Mouse (Mus musculus) splenic B cell, adult 2 months (primary cell): ENCODE measurements around the gene Atp1a1.

Experiments used
- DNase-seq: peaks from one replicate; pipeline ENCODE4 v3.0.0-alpha.2; 2011; ENCODE audit warnings: low read depth, low spot score
- H3K27me3 ChIP-seq: 2 replicates; pipeline ENCODE4 v1.6.1; 2012; ENCODE audit warnings: mild to moderate bottlenecking, low read length, moderate library complexity, mixed read lengths; ENCODE audit not compliant: control insufficient read depth, poor library complexity, insufficient read depth, severe bottlenecking
- H3K36me3 ChIP-seq: 2 replicates; pipeline ENCODE4 v1.6.1; 2012; ENCODE audit warnings: mild to moderate bottlenecking, low read length, moderate library complexity, mixed read lengths; ENCODE audit not compliant: control insufficient read depth, poor library complexity, insufficient read depth, severe bottlenecking

Gene Atp1a1

DNA sequence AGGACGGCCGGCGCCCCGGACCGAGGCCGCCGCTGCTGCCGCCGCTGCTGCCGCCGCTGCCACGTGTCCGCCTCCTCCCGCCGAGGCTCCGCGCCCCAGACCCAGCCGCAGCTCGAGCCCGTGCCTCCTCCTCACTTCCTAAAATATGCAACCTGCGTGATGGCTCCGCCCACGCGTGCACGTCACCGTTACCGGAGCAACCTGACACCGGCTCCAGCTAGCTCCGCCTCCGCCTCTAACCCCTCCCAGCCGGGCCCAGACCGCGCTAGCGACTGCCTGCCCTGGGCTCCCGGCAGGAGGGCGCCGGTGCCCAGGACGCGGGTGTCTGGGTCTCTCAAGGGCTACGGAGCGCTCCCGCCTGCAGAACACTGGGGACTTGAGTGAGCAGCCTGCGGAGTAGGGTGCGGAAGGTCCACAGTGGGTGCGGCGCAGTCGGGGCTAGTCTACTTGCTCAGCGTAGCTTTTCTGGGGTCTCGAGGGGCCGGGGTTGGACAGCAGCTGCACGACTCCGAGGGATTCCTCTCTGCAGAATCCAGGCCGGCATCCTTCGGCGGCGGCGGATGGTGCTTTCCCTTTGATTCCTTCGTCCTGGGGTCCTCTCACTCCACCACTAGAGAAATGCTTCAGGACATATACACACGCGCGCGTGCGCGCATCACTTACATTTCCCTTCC is at the start of gene Atp1a1:
Gene Atp1a1, minus strand, starts transcription at position 135 of the 674 bp plus-strand sequence.
- H3K27me3 ChIP-seq: no peaks in the 10 kb centered on the region
- peak; percentile 99 for DNase-seq

DNA sequence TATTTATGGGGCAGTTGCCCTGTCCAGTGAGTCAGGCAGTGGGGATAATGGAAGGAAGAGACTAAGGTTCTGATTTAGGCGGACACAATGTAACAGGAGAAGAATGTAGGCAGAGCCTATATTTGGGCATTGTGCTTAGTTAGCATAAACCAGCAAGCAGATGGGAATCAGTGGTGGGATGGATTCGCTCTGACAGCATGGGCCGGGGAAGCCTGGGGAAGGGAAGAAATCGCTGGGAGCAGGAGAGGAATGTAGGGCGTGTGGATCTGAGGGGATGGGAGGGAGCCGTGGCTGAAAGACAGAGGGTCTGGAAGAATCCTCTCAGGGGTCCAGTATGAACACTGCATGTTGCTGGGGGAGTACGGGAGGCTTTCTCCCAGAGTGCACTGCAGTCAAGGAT is 49.0 kb upstream of the Atp1a1 start:
- H3K36me3 ChIP-seq: no peaks in the 10 kb centered on the region
- DNase-seq: no peak
- H3K27me3 ChIP-seq: no peaks in the 10 kb centered on the region

More for the DNA sequence above, at the start of gene Atp1a1:
- H3K36me3 ChIP-seq: no peaks in the 10 kb centered on the region

DNA sequence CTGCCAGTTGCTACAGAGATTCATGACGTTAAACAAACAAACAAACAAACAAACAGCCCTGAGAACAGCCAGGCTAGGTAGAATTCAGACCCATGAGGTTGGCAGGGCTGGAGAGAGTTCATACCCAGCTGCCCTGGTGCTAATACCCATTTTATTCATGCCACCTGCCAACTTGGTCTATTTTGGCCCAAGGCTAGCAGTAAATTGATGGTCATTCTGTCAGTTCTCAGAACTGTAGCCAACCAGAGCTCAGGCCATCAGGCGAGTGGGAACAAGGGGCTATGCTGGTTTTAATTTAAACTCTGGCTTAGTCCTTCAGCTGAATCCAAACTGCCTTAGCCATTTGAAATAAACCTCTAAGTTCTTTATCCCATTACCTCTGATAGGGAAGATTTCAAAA is 48.5 kb upstream of the Atp1a1 start:
- H3K27me3 ChIP-seq: no peaks in the 10 kb centered on the region
- DNase-seq: no peak
- no peaks in the 10 kb centered on the region for H3K36me3 ChIP-seq

DNA sequence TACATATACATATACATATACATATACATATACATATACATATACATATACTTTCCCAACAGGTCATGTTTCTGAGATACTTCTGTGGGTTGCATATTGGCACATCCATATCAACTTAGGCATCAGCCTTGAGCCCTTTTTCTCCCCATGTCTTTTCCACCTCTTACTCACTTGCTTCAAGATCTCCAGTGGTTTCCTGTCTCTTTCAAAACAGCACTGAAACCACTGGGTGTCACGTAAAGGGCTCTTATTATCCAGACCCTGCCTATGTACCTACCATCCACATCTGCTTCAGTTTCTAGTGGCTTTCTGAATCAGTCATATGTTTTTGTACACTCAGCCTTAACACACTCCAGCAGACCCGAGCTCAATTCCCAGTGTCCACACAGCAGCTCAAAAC is 45.8 kb upstream of the Atp1a1 start:
- no peak for DNase-seq
- Histone ChIP-seq H3K27me3 (no peaks in the 10 kb centered on the region), H3K36me3 (no peaks in the 10 kb centered on the region)

DNA sequence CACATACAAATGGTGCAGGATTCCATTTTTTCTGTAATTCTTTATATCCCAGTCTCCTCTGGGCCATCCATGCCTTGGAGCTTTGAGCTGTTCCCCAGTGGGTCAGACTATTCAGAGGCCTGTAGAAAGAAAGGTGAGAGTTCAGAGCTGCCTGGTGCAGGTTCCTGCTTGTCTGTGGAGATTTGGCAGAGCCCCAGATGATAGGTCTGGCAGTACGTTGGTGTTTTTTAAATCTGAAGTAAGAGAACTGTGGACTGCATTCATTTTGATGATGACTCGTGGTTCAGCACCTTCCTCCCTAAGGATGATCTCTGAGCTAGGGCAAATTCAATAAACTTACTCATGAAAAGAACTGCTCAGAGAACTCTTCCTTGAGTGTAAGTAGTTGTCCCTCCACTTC is 44.8 kb upstream of the Atp1a1 start:
- no peaks in the 10 kb centered on the region for H3K27me3 ChIP-seq
- no peaks in the 10 kb centered on the region for H3K36me3 ChIP-seq
- no peak for DNase-seq

DNA sequence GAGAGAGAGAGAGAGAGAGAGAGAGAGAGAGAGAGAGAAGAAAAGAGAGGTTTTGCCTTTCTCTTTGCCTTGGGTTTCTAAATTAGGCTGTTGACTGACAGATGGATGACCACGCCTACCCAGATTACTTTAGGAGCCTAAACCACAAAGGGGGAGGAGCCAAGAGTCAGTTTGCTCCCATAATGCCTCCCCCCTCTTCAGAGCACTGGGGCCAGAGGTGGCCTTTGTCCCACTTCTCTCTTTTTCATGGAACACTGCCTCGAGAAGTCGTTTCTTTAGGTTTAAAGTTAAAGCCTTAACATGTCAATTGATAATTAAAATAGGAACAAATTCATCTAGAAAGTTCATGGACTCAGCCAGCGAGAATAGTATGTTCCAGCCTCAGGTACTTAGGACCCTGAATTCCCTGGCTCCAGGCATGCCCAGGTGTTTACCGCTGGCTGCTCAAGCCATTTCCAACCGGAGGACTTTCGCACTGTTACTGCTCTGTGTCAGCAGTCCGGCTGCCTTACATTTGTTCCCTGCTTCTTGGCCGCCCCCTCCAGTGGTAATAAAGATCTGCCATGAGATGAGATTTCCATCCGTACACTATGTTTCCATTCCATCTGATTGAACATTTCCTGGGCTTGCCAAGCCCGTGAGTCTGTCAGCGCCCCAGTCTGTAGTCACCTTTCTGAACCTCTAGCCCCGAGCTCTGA is 43.8 kb upstream of the Atp1a1 start:
- peak; percentile 34 for DNase-seq
- Histone ChIP-seq H3K27me3 (no peaks in the 10 kb centered on the region), H3K36me3 (no peaks in the 10 kb centered on the region)

DNA sequence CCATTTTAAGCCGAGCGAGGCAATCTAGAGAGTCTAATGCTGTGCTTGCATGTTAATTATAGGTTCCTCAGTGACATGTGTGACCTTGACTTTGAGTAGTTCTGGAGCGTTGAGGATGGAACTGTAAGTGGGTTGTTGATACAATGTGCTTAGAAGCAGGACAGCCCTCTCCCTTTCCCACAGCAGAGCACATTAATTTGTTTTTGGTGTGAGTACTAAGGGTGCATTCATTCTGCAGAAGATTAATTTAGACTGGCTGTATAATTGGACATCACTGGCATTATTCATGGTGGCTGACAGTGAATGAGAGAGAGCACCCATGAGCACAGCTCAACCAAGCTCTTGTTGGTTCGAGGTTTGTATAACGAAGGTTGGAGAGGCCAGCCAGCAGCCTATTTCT is 42.3 kb upstream of the Atp1a1 start:
- Histone ChIP-seq H3K36me3 (no peaks in the 10 kb centered on the region), H3K27me3 (no peaks in the 10 kb centered on the region)
- DNase-seq: no peak

DNA sequence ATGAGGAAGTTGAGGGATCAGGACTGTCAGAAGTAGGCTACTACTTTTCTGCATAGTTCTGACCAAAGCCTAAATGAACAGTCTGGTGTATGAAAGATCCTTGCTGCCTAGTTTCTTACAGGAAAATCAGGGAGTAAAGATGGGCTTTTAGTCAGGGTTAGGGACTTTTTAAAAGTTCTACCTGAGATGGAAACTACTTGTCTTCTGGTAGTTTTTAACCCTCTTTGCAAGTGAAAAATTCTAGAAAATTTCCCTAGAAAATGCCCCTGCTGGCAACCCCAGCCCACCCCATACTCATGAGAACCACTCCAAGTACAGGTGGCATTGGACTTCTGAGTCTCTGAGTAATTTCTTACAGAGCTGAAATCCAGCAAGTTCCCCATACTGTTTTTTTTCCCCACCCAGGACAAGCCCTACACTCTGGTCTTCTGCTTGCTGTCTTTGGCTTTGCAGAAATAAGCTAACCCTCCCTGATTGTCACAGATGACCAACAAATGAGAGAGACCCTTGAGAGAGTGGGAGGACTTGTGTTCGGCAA is 41.2 kb upstream of the Atp1a1 start:
- H3K27me3 ChIP-seq: no peaks in the 10 kb centered on the region
- no peak for DNase-seq
- no peaks in the 10 kb centered on the region for H3K36me3 ChIP-seq

DNA sequence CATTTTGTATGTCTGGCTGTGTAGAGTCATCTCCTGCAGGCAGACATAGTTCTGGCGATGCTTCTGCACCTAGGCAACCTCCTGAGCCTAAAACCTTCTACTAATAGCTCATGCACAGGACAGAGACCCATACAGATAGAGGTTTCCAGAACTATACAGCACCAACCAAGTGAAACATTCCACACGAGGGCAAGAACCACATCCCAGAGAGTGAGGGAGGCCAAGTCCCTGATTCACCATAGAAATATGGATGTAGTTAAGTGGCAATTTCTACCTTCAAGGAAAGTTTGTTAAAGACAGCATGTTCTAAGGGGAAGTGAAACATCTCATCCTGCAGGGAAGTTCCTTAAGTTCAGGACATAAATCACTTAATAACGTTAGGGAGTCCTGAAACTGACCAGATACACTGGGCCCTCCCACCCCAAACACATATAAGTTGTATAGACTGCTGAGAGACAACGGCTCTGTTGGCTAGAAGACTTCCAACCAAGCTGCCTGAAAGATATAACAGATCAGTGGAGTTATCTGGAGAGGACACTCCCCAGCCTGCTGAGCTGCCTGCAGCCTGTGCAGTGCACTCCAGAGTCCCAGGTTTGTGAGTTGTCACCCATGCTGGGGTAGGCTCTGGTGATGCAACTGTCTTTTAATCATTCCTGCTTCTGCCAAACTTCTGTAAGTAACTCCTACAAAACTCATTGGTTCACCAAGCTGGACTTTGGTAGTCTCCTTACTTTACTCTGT is 39.7 kb upstream of the Atp1a1 start:
- Histone ChIP-seq H3K27me3 (no peaks in the 10 kb centered on the region), H3K36me3 (no peaks in the 10 kb centered on the region)
- no peak for DNase-seq

DNA sequence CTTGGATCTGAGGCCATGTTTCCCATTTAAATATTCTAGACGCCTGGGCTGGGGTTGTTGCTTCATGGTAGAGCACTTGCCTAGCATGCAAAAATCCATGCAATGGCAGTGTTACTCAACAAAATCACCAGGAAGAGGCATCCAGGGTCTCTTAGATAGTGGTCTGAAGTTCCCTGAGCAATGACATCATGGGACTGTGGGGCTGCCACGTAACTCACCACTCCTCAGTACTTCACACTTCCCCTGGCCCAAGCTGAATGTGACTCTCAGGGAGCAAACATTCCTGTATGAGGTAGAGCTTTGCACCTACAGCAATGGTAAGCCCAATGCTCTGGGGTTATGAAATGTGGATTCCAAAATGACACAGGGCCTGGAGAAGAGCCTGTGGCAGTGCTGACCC is 38.8 kb upstream of the Atp1a1 start:
- no peak for DNase-seq
- H3K27me3 ChIP-seq: no peaks in the 10 kb centered on the region
- no peaks in the 10 kb centered on the region for H3K36me3 ChIP-seq

DNA sequence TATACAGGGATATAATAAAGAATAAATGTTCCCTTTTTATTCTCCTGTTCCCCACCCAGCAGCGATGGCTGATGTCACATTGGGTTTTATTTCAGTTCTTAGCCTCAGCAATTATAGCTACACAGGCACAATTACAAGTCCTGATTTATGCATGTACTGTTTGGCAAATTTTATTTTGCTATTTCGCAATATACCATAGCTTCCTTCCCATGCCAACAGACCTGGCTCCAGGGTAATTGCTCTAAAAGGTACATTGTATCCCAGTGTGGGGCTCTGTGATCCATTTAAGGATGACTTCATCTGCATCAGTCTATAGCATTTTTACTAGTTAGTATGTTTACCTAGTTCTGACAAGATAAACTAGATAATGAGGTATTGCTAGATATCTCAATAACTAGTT is 33.7 kb upstream of the Atp1a1 start:
- Histone ChIP-seq H3K27me3 (no peaks in the 10 kb centered on the region), H3K36me3 (no peaks in the 10 kb centered on the region)
- DNase-seq: no peak

DNA sequence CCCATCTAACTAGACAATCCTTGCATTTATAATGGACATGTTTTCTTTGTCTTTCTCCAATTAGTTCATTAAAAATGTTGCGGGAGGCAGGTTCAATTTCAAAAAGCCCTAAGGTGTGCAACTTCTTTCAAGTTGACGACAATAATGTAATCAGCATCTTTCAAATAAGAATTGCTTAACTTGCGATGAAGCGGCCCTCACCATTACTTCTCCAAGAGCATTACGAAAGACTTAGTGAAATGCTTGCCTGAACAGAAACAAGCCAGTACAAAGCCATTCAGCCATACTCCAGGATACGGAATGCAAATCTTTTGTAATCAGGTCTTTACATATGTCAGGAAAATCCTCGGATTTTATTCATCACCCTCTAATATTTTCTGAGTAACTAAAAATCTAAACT is 32.0 kb upstream of the Atp1a1 start:
- no peaks in the 10 kb centered on the region for H3K27me3 ChIP-seq
- no peaks in the 10 kb centered on the region for H3K36me3 ChIP-seq
- no peak for DNase-seq

DNA sequence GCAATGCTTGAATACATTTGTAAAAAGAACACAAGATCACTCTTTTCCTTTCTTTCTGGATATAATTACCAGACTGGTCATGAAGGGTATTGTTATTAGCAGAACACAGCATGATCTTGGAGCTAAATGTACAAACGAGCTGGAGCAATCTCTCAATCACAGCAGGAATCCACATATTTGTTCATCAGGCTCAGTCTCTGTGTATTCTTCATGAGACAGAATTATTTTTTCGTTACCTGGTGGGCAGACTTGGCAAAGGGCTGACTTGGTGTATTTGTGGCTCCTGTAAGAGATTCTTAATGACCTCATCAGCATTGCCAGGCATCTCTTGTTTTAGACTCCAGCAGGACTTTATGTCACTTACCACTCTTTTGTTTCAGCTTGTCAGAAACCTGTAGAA is 31.6 kb upstream of the Atp1a1 start:
- Histone ChIP-seq H3K27me3 (no peaks in the 10 kb centered on the region), H3K36me3 (no peaks in the 10 kb centered on the region)
- DNase-seq: no peak

DNA sequence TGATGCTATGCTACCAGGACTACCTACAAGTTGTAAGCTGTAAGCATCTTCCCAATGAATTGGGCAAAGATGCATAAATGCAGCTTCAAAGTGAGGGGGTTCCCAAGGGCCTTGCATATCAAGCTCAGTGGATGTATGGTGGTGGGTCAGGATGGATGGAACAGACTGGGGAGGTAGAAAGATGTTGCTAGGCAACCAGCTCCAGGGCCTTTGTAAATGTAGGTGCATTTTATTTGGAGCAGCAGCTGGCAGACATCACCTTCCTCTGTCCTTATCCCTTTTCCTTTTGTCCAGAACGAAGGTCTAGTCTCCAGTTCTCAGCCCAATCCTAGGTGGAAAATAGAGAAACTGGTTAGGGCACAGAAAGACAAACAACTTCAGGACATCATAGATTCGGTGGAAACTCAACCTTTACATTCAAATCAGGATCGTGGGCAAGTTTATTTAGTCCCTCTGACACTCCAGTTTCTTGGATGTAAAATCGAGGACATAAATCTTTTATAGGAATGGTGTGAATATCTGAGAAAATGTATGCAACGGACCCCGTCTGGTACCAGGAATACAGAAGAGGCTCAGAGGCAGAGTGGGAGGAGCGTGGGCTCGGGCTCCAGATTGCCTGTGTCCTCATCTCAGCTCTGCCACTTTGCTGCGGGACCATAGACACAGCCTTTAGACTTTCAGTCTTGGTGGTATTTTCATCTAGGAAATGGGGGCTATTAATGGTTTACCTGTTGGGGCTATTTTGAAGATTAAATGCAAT is 29.8 kb upstream of the Atp1a1 start:
- Histone ChIP-seq H3K36me3 (no peaks in the 10 kb centered on the region), H3K27me3 (no peaks in the 10 kb centered on the region)
- DNase-seq: no peak
